Mouse (Mus musculus) ES-E14 (cell line): ENCODE data around the gene Armcx4. TPM values are rescaled to one million over a fixed set of nuclear protein-coding genes. Genes with fewer than 3 reads are reported as not detected.

Experiments
- DNase-seq: peaks from one replicate; pipeline ENCODE4 v3.0.0-alpha.2; 2013; ENCODE audit warnings: low read depth, low spot score
- H3K27ac ChIP-seq: 2 replicates; pipeline ENCODE4 v1.5.1; 2012; ENCODE audit warnings: low read depth, mild to moderate bottlenecking, low read length, moderate library complexity, mixed read lengths; ENCODE audit not compliant: poor library complexity, insufficient read depth, severe bottlenecking
- H3K36me3 ChIP-seq: 2 replicates; pipeline ENCODE4 v1.6.1; 2012; ENCODE audit warnings: mild to moderate bottlenecking, low read length, moderate library complexity, mixed read lengths; ENCODE audit not compliant: control insufficient read depth, poor library complexity, insufficient read depth, severe bottlenecking
- H3K4me1 ChIP-seq, 2 experiments: fragments of 150-350 bp in 1 of 2; sonication (generic) in 1 of 2; 2 replicates each; pipeline ENCODE4 v1.6.1; 2012; ENCODE audit warnings: low read length in 2 of 2, mild to moderate bottlenecking in 1 of 2, mixed read lengths in 1 of 2; ENCODE audit not compliant: control insufficient read depth in 2 of 2, insufficient read depth in 2 of 2, poor library complexity in 1 of 2
- H3K4me3 ChIP-seq, 2 experiments: fragments of 150-350 bp in 1 of 2; sonication (generic) in 1 of 2; 2 replicates each; pipeline ENCODE4 v1.5.1; 2012; ENCODE audit warnings: low read length in 2 of 2, low read depth in 1 of 2, mild to moderate bottlenecking in 1 of 2, mixed read lengths in 1 of 2; ENCODE audit not compliant: insufficient read depth in 1 of 2, poor library complexity in 1 of 2, severe bottlenecking in 1 of 2
- H3K9ac ChIP-seq: 2 replicates; pipeline ENCODE4 v1.6.1; 2012; ENCODE audit warnings: low read depth, mild to moderate bottlenecking, low read length, mixed read lengths; ENCODE audit not compliant: poor library complexity, insufficient read depth, severe bottlenecking
- H3K9me3 ChIP-seq: fragments of 150-350 bp; sonication (generic); 2 replicates; pipeline ENCODE4 v1.6.1; 2012; ENCODE audit warnings: low read depth, mild to moderate bottlenecking, low read length; ENCODE audit not compliant: control insufficient read depth, insufficient read depth
- CHD2 ChIP-seq: IDR thresholded peaks from 2 replicates; pipeline ENCODE4 v1.6.1; 2014; ENCODE audit warnings: mild to moderate bottlenecking, low read depth, low read length, inconsistent platforms
- HCFC1 ChIP-seq: IDR thresholded peaks from 2 replicates; pipeline ENCODE4 v1.6.1; 2012; ENCODE audit warnings: low read length, inconsistent platforms, borderline replicate concordance; ENCODE audit not compliant: insufficient read depth
- MAFK ChIP-seq: IDR thresholded peaks from 2 replicates; pipeline ENCODE4 v1.6.1; 2014; ENCODE audit warnings: mild to moderate bottlenecking, low read depth, low read length, inconsistent platforms; ENCODE audit not compliant: insufficient read depth
- ZC3H11A ChIP-seq: IDR thresholded peaks from 2 replicates; pipeline ENCODE4 v1.6.1; 2012; ENCODE audit warnings: low read depth, mild to moderate bottlenecking, inconsistent platforms, low read length, borderline replicate concordance
- ZNF384 ChIP-seq: IDR thresholded peaks from 2 replicates; pipeline ENCODE4 v1.6.1; 2012; ENCODE audit warnings: low read depth, low read length, inconsistent platforms
- in situ Hi-C, 2 experiments: fragments of 600-800 bp; cut with MboI; formaldehyde crosslinking; loops; one replicate each; pipeline ENCODE4 v1.15.1; 2025; ENCODE audit warnings: low sequenced_read_pairs in 2 of 2, inconsistent platforms in 1 of 2; ENCODE audit not compliant: unreplicated experiment in 2 of 2
- total RNA-seq: library from RNA; depleted of rRNA; stranded (reverse); fragments of 300-350 nt; gene quantifications from 2 replicates; pipeline ENCODE4 v1.2.3, GENCODE M21; 2012

Gene Armcx4
- total RNA-seq, 1 experiment: 16.7 TPM

DNA sequence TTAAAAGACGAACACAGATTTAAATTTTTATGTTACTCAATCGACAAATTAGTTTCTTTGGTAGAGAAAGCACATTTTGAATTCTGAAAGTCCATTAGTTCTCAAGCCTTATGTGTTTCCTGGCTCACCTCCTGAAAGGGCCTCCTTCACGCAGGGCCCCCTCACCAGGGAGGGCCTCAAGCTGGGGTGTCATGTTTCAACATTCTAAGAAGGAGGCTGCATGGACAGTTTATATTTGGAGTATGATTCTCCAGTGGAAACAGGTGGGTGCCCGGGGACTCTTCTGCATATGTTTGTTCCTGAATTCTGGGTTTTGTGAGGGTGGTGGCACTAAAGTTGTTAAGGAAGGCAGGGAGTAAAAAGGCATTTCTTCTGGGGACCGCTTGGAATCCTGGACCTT, 1.4 kb upstream of the Armcx4 start:
- no peak for TF ChIP-seq ZC3H11A
- TF ChIP-seq CHD2: no peak
- no peak for TF ChIP-seq HCFC1
- no peak for TF ChIP-seq ZNF384
- TF ChIP-seq MAFK: no peak
- Histone ChIP-seq H3K9me3 (no peaks in the 10 kb centered on the region), H3K9ac (peak overlapping the region; percentile 11; the same call in 1 of the 2 replicates), H3K4me3 (no peak overlapping the region), H3K36me3 (peaks cover 8% of the 10 kb centered on the region), H3K27ac (no peak overlapping the region), H3K4me1 (peaks cover 0 to 2% of the 10 kb centered on the region in 2 experiments; a peak in 1 of 4 replicates)
- no peak for DNase-seq
- in situ Hi-C loops: no loop called here

DNA sequence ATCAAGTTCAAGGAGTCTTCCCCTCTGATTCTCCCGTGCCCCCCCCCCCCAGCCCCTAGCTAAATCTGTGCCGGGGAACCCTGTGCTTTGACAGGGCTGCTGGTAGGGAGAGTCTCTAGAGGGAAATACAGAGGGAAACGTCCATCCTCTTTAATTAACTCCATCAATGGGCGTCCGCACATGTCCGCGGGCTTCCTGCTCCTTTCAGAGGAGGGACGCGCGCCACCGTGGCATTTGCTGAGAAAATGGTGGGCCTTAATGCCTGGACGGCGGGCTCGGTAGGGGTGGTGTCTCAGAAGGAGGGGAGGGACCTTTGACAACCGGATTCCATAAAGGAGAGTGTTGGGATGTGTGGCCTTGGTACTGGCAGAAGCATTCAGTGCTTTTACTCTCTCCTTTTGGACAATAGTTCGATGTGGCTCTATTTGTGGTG, 436 bp downstream of the Armcx4 start:
- Histone ChIP-seq H3K4me3 (peak overlapping the region; percentile 75 to 83), H3K27ac (peak overlapping the region; percentile 58; the same call in 1 of the 2 replicates), H3K36me3 (peaks cover 16% of the 10 kb centered on the region), H3K4me1 (peaks cover 0 to 2% of the 10 kb centered on the region in 2 experiments; a peak in 1 of 4 replicates), H3K9ac (peak overlapping the region; percentile 86), H3K9me3 (no peaks in the 10 kb centered on the region)
- in situ Hi-C loops: no loop called here
- TF ChIP-seq MAFK (no peak), ZNF384 (no peak), ZC3H11A (no peak), HCFC1 (no peak), CHD2 (no peak)
- DNase-seq: peak; percentile 8

DNA sequence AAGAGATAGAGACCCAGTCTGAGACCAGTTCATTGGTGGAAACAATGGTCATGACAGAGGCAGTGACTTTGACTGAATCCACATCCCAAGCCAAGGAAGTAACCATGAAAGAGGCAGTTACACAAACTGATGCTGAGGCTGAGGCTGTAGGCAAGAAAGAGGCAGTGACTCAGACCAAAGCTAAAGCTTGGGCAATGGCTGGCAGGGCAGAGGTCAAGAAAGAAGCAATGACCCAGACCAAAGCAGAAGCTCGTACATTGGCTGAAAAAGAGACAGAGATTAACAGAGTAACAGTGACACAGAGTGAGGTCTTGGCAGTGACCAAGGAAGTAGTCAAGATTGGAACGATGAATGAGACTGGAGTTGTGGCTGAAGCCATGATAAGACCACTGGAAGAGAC, 3.4 kb downstream of the Armcx4 start:
- TF ChIP-seq CHD2 (no peak), MAFK (no peak), HCFC1 (no peak), ZC3H11A (no peak), ZNF384 (no peak)
- peaks cover 16% of the 10 kb centered on the region for H3K36me3 ChIP-seq

DNA sequence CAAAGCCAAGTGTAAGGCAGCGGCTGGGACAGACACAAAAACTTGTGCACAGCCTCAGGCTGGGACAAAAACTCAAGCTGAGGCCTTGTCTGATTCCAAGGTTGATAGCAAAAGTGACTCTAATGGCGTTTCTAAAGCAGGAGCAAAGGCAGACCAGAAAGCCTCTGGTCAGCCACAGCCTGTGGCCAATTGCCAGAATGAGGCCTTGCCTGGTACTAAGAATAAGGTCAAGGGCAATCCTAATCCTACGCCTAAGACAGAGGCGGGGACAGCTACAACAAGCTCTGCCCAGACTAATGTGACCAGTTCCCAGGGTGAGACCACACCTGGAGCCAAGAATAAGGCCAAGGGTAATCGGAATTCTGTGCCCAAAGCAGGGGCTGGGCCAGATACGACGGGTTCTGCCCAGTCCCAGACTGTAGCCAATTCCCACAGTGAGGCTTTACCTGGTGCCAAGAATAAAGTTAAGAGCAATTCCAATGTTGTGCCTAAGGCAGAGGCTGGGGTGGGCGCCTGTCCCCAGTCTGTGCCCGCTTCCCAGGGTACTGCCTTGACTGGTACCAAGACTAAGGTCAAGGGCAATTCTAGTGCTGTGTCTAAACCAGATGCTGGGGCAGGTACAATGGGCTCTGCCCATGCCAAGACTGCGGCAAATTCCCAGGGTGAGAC, 4.7 kb downstream of the Armcx4 start:
- Histone ChIP-seq H3K36me3 (peaks cover 16% of the 10 kb centered on the region), H3K9me3 (no peaks in the 10 kb centered on the region), H3K9ac (no peak overlapping the region), H3K4me3 (no peak overlapping the region), H3K27ac (no peak overlapping the region), H3K4me1 (no peaks in the 10 kb centered on the region; a peak in 1 of 4 replicates)
- in situ Hi-C loops: no loop called here
- DNase-seq: no peak
- TF ChIP-seq ZC3H11A (no peak), CHD2 (no peak), MAFK (no peak), ZNF384 (no peak), HCFC1 (no peak)

More for the DNA sequence above, 3.4 kb downstream of the Armcx4 start:
- H3K9ac ChIP-seq: no peak overlapping the region
- H3K27ac ChIP-seq: no peak overlapping the region
- in situ Hi-C loops: no loop called here
- H3K9me3 ChIP-seq: no peaks in the 10 kb centered on the region
- peaks cover 0 to 2% of the 10 kb centered on the region in 2 experiments; a peak in 1 of 4 replicates for H3K4me1 ChIP-seq
- H3K4me3 ChIP-seq: no peak overlapping the region
- no peak for DNase-seq
